Mouse (Mus musculus) intestine, postnatal 0 days (tissue): ENCODE measurements around the gene Stard5. TPM values are rescaled to one million over a fixed set of nuclear protein-coding genes. Genes with fewer than 3 reads are reported as not detected.

Source experiments
- ATAC-seq: fragments of 200-750 bp; cut with Nextera tagmentation; 2 replicates; pipeline ENCODE4 v1.8.0; 2017; ENCODE audit warnings: mild to moderate bottlenecking, moderate TSS enrichment, moderate library complexity
- H3K27ac ChIP-seq: fragments of 300-500 bp; sonication (generic); 2 replicates; pipeline ENCODE4 v1.5.1; 2014; ENCODE audit warnings: mild to moderate bottlenecking, low read depth, low read length, moderate library complexity
- H3K27me3 ChIP-seq: fragments of 300-500 bp; sonication (generic); replicated peaks from 2 replicates; pipeline ENCODE4 v1.6.1; 2014; ENCODE audit warnings: low read length, mixed read lengths; ENCODE audit not compliant: control insufficient read depth, insufficient read depth
- H3K36me3 ChIP-seq: fragments of 300-500 bp; sonication (generic); 2 replicates; pipeline ENCODE4 v1.6.1; 2014; ENCODE audit warnings: mild to moderate bottlenecking, moderate library complexity; ENCODE audit not compliant: control insufficient read depth, insufficient read depth
- H3K4me1 ChIP-seq: fragments of 300-500 bp; sonication (generic); replicated peaks from 2 replicates; pipeline ENCODE4 v1.6.1; 2014; ENCODE audit warnings: antibody characterized with exemption, low read length, mixed read lengths; ENCODE audit not compliant: control insufficient read depth, insufficient read depth
- H3K4me2 ChIP-seq: fragments of 300-500 bp; sonication (generic); replicated peaks from 2 replicates; pipeline ENCODE4 v1.6.1; 2014; ENCODE audit warnings: low read depth, mild to moderate bottlenecking, moderate library complexity
- H3K4me3 ChIP-seq: fragments of 300-500 bp; sonication (generic); 2 replicates; pipeline ENCODE4 v1.5.1; 2014; ENCODE audit warnings: low read depth, low read length
- H3K9ac ChIP-seq: fragments of 300-500 bp; sonication (generic); 2 replicates; pipeline ENCODE4 v1.6.1; 2014; ENCODE audit warnings: mild to moderate bottlenecking, low read depth, low read length
- H3K9me3 ChIP-seq: fragments of 300-500 bp; sonication (generic); 2 replicates; pipeline ENCODE4 v1.6.1; 2016; ENCODE audit warnings: mixed run types; ENCODE audit not compliant: control insufficient read depth
- CTCF ChIP-seq: sonication (generic); IDR thresholded peaks from 2 replicates; pipeline ENCODE4 v1.5.1; 2016; ENCODE audit warnings: low read depth, mild to moderate bottlenecking, control low read depth, antibody characterized with exemption, moderate library complexity
- WGBS: fragments of 180-500 bp; shearing (Covaris S2); extraction: QIAGEN DNeasy Blood & Tissue Kit; methylation state at CpG from one replicate; pipeline ENCODE4 v1.1.7; 2014; 5-methylcytosine and 5-hydroxymethylcytosine counted together
- polyA plus RNA-seq: library from polyadenylated mRNA; unstranded; fragments of >200 nt; fragmentation: Nextera tagmentation; extraction: Ambion mirVana; gene quantifications from 2 replicates; pipeline ENCODE4 v1.2.1, GENCODE M21; 2015

Gene Stard5
- polyA plus RNA-seq, 1 experiment from 2014 or later: 67.6 TPM

DNA sequence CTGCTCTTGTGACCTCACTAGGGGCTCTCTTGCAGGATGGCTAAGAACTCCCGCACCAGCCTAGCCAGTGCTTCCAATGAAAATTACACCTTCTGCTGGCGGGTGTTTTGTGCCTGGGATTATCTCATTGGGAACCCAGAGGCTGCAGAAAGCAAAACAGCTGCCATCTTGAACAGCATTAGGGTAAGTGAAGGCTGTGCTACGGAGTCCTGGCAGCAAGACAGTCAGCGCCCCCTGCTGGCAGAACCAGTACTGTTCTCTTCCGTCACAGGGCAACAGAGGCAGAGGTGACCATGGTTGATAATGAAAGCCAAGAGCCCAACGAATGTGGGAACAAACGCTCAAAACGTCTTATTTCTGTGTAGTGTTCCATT is 31.9 kb upstream of the Stard5 start:
- Histone ChIP-seq H3K4me1 (0 out of 2 replicates have a peak, but pooled peaks cover 8% of the 10 kb centered on the region), H3K4me3 (no peak overlapping the region), H3K9me3 (no peaks in the 10 kb centered on the region), H3K4me2 (no peak overlapping the region), H3K27me3 (no peaks in the 10 kb centered on the region), H3K27ac (no peak overlapping the region), H3K36me3 (no peaks in the 10 kb centered on the region), H3K9ac (no peak overlapping the region)
- WGBS: 65% methylated on average over 8 of the region's 8 CpGs
- peak; percentile 47; the same call in 1 of the 2 replicates for ATAC-seq
- peak; percentile 78 for TF ChIP-seq CTCF

DNA sequence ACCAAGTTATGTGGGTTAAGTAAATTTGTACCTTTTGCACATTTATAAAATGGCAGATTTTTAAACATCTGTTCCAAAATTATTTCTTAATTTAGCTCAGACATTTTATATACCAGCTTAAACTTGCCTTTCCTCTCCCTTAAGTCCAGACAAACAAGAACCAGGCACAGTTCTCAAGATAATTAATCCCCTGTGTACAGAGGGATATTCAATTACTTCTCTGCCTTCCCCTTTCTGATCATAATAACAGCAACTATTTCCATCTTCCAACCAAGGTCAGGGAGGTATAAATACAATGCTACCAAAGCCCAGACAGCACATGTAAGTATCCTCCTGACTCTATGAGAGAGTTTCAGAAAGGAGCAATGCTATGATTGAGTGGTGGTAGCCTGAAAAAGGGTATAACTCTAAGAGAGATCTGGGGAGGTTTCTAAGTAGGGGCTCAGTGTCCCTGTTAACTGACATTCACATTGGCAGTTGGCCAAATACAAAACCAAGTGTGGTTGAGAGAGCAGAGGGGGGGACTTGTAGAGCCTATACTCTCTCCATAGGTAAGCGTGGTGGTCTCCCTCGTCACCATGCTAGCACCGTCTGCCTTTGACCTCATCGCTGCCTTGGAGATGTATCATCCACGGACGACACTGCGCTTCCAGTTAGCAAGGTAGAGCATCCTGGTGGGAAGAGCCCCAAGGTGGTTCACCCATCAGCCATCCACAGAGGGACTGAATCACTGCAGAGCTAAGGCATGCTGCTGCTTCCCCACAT is 27.4 kb upstream of the Stard5 start:
- WGBS: 91% methylated on average over 7 of the region's 7 CpGs
- Histone ChIP-seq H3K9ac (no peak overlapping the region), H3K36me3 (no peaks in the 10 kb centered on the region; the same call in 1 of the 2 replicates), H3K27me3 (no peaks in the 10 kb centered on the region), H3K4me2 (no peak overlapping the region), H3K27ac (no peak overlapping the region), H3K4me1 (0 out of 2 replicates have a peak, but pooled peaks cover 5% of the 10 kb centered on the region), H3K4me3 (no peak overlapping the region), H3K9me3 (no peaks in the 10 kb centered on the region)
- ATAC-seq: no peak
- TF ChIP-seq CTCF: no peak

DNA sequence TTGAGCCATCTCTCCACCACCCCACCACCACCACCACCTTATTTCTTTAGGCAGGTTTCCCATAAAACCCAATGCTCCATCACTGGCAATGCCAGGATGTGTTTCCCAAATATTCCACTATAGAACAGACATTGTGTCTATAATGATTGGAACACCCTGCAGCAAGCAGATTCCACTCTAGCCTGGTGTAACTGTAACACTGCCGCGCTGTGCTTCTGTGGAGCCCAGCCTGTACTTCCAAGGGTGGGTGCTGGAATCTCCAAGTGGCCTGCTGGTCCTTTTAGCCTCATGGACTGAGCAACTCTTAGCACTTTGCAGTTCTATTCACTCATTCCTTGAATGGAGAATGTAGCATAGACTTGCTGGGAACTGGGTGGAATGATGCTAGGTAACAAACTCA is 25.0 kb upstream of the Stard5 start:
- no peaks in the 10 kb centered on the region; the same call in 1 of the 2 replicates for H3K36me3 ChIP-seq
- no peak overlapping the region for H3K4me3 ChIP-seq
- no peaks in the 10 kb centered on the region for H3K9me3 ChIP-seq
- 100% methylated on average over 2 of the region's 2 CpGs for WGBS
- no peak for ATAC-seq
- no peak for TF ChIP-seq CTCF
- no peaks in the 10 kb centered on the region for H3K27me3 ChIP-seq
- no peak overlapping the region for H3K4me2 ChIP-seq
- no peaks in the 10 kb centered on the region for H3K4me1 ChIP-seq
- no peak overlapping the region for H3K27ac ChIP-seq
- H3K9ac ChIP-seq: no peak overlapping the region

DNA sequence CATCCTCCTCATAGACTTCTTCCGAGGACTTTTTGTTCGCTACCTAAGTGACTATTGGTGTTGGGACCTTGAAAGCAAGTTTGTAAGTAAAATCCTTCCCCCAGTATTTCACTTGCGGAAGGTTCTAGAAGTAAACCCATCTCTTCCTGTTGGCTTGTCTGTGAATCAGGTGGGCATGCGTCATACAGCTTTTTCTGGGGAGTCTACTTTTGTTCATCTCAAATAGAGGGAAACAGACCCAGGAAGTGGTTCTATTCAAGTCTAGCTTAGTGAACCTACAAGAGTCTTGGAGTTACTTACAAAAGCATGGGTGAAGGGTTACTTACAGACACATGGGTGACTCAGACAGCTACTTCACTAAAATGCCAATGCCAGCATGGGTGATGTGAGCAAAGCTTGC is 21.9 kb upstream of the Stard5 start:
- WGBS: 96% methylated on average over 4 of the region's 4 CpGs
- no peak for ATAC-seq
- no peaks in the 10 kb centered on the region; the same call in 1 of the 2 replicates for H3K36me3 ChIP-seq
- no peak overlapping the region for H3K4me2 ChIP-seq
- no peaks in the 10 kb centered on the region for H3K27me3 ChIP-seq
- H3K9ac ChIP-seq: no peak overlapping the region
- H3K4me1 ChIP-seq: no peaks in the 10 kb centered on the region
- TF ChIP-seq CTCF: no peak
- H3K27ac ChIP-seq: no peak overlapping the region
- H3K4me3 ChIP-seq: no peak overlapping the region
- no peaks in the 10 kb centered on the region for H3K9me3 ChIP-seq

DNA sequence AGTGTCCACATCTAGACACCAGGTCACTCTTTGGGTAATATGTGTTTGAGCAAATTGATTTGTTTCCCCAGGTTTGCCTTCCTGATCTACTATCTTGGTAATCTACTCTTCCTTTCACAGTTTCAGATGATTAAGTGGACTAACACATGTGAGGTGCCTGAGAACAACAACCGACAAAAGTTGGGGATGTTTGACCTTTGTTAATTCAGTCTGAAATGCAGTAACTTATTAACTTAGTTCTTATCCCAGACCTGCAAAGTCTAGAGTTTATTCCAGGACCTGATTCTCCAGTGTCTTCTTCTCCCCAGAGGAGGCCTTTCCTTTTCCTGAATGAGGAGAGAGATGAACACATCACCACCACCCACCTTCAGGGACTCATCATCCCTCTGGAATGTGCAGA is 19.9 kb upstream of the Stard5 start:
- TF ChIP-seq CTCF: no peak
- H3K4me1 ChIP-seq: no peaks in the 10 kb centered on the region
- no peaks in the 10 kb centered on the region for H3K36me3 ChIP-seq
- 32% methylated on average over 1 of the region's 1 CpGs for WGBS
- ATAC-seq: no peak
- no peak overlapping the region for H3K27ac ChIP-seq
- no peak overlapping the region for H3K9ac ChIP-seq
- H3K27me3 ChIP-seq: no peaks in the 10 kb centered on the region
- H3K4me3 ChIP-seq: no peak overlapping the region
- H3K4me2 ChIP-seq: no peak overlapping the region
- H3K9me3 ChIP-seq: no peaks in the 10 kb centered on the region

DNA sequence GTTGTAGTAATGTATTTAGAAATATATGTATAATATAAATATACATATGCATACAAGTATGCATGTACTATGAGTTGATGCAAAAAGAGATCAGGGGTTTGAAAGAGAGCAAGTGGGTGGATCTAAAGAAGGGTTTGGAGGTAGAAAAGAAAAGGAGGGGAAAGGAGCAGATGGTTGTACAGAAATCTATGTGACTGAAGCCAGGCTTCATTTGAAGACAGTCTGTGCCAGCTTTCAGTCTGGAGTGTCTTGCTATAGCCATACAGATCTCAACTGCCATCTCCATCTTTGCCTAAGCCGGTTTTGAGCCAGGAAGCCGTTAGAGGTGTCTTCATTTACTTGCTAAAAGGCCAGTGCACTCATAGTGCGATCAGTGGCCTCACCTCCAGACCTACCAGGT is 16.5 kb upstream of the Stard5 start:
- TF ChIP-seq CTCF: no peak
- no peak overlapping the region for H3K27ac ChIP-seq
- no peaks in the 10 kb centered on the region; the same call in 1 of the 2 replicates for H3K4me1 ChIP-seq
- 93% methylated on average over 3 of the region's 3 CpGs for WGBS
- H3K9ac ChIP-seq: no peak overlapping the region
- no peaks in the 10 kb centered on the region for H3K9me3 ChIP-seq
- ATAC-seq: no peak
- no peak overlapping the region for H3K4me2 ChIP-seq
- H3K36me3 ChIP-seq: no peaks in the 10 kb centered on the region
- no peaks in the 10 kb centered on the region for H3K27me3 ChIP-seq
- no peak overlapping the region for H3K4me3 ChIP-seq
